Mouse (Mus musculus): Measurements from ENCODE around the gene Prkce.

- TF ChIP-seq CTCF (IDR thresholded peaks at IDR 0.05; ENCODE audit: insufficient read depth, low read depth, low read length) (no peak), POLR2A (IDR thresholded peaks at IDR 0.05; ENCODE audit: insufficient read depth, low read depth, low read length) (no peak)
Measured at GRCm38 (mm10) chr17:86329273-86330075, 161.9 kb downstream of the Prkce start.
